Mouse (Mus musculus) erythroblast, embryonic 14.5 days (primary cell): ENCODE measurements around the gene Clic4. TPM values are rescaled to one million over a fixed set of nuclear protein-coding genes. Genes with fewer than 3 reads are reported as not detected.

Experiments
- H3K27me3 ChIP-seq: 2 replicates; pipeline ENCODE4 v1.6.1; 2012; ENCODE audit warnings: inconsistent platforms; ENCODE audit not compliant: control insufficient read depth
- H3K36me3 ChIP-seq: 2 replicates; pipeline ENCODE4 v1.6.1; 2012; ENCODE audit warnings: mild to moderate bottlenecking, inconsistent platforms; ENCODE audit not compliant: control insufficient read depth
- H3K4me1 ChIP-seq: 2 replicates; pipeline ENCODE4 v1.6.1; 2012; ENCODE audit warnings: inconsistent platforms; ENCODE audit not compliant: control insufficient read depth
- H3K4me3 ChIP-seq: replicated peaks from 2 replicates; pipeline ENCODE3; 2012; ENCODE audit warnings: moderate library complexity, mild to moderate bottlenecking, inconsistent platforms
- H3K9me3 ChIP-seq: 2 replicates; pipeline ENCODE4 v1.6.1; 2012; ENCODE audit warnings: low read length, inconsistent platforms, mixed read lengths; ENCODE audit not compliant: control insufficient read depth
- GATA1 ChIP-seq: IDR thresholded peaks from 2 replicates; pipeline ENCODE4 v1.6.1; 2012; ENCODE audit warnings: low read length, inconsistent platforms, mixed read lengths
- TAL1 ChIP-seq: IDR thresholded peaks from 3 replicates; pipeline ENCODE4 v1.6.1; 2012; ENCODE audit warnings: low read length, inconsistent platforms, mixed read lengths
- polyA plus RNA-seq: library from polyadenylated mRNA; stranded (reverse); fragments of >175 nt; gene quantifications from 2 replicates; pipeline ENCODE4 v1.2.3, GENCODE M21; 2012

The Clic4 gene
- polyA plus RNA-seq, 1 experiment, result 3.8 TPM

GRCm38 (mm10) chr4:135231543-135231942, 41.1 kb downstream of the Clic4 start:
- H3K4me3 ChIP-seq, result no peak overlapping the region
- H3K4me1 ChIP-seq, result peaks cover 5% of the 10 kb centered on the region; the same call in 1 of the 2 replicates
- TF ChIP-seq TAL1 (no peak), GATA1 (no peak)
- H3K27me3 ChIP-seq, result no peaks in the 10 kb centered on the region
- H3K9me3 ChIP-seq, result no peaks in the 10 kb centered on the region
- H3K36me3 ChIP-seq, result peaks cover 86% of the 10 kb centered on the region

- H3K4me1 ChIP-seq, result peaks cover 5% of the 10 kb centered on the region; the same call in 1 of the 2 replicates
- peaks cover 86% of the 10 kb centered on the region for H3K36me3 ChIP-seq
These were observed 41.5 kb downstream of the Clic4 start for GRCm38 (mm10) chr4:135231136-135231535.

GRCm38 (mm10) chr4:135230661-135231060, 42.0 kb downstream of the Clic4 start:
- no peaks in the 10 kb centered on the region for H3K27me3 ChIP-seq
- no peak for TF ChIP-seq TAL1
- TF ChIP-seq GATA1, result no peak
- peaks cover 4% of the 10 kb centered on the region; the same call in 1 of the 2 replicates for H3K4me1 ChIP-seq
- no peak overlapping the region for H3K4me3 ChIP-seq
- peaks cover 86% of the 10 kb centered on the region for H3K36me3 ChIP-seq
- no peaks in the 10 kb centered on the region for H3K9me3 ChIP-seq

More at GRCm38 (mm10) chr4:135231136-135231535, 41.5 kb downstream of the Clic4 start:
- TF ChIP-seq TAL1 (no peak), GATA1 (no peak)
- no peak overlapping the region for H3K4me3 ChIP-seq
- H3K9me3 ChIP-seq, result no peaks in the 10 kb centered on the region
- H3K27me3 ChIP-seq, result no peaks in the 10 kb centered on the region

- no peak for TF ChIP-seq GATA1
- no peak for TF ChIP-seq TAL1
- peaks cover 86% of the 10 kb centered on the region for H3K36me3 ChIP-seq
- H3K4me3 ChIP-seq, result no peak overlapping the region
- no peaks in the 10 kb centered on the region for H3K27me3 ChIP-seq
- no peaks in the 10 kb centered on the region for H3K9me3 ChIP-seq
- H3K4me1 ChIP-seq, result peaks cover 3% of the 10 kb centered on the region; the same call in 1 of the 2 replicates
These were observed 42.7 kb downstream of the Clic4 start for GRCm38 (mm10) chr4:135229871-135230270.

GRCm38 (mm10) chr4:135228136-135228535, 44.5 kb downstream of the Clic4 start:
- no peak for TF ChIP-seq TAL1
- TF ChIP-seq GATA1, result no peak
- Histone ChIP-seq H3K4me1 (peaks cover 3% of the 10 kb centered on the region; the same call in 1 of the 2 replicates), H3K9me3 (no peaks in the 10 kb centered on the region), H3K36me3 (peaks cover 86% of the 10 kb centered on the region), H3K27me3 (no peaks in the 10 kb centered on the region), H3K4me3 (no peak overlapping the region)

- Histone ChIP-seq H3K4me3 (no peak overlapping the region), H3K9me3 (no peaks in the 10 kb centered on the region), H3K4me1 (peaks cover 2% of the 10 kb centered on the region; the same call in 1 of the 2 replicates), H3K36me3 (peaks cover 89% of the 10 kb centered on the region), H3K27me3 (no peaks in the 10 kb centered on the region)
- TF ChIP-seq GATA1 (no peak), TAL1 (no peak)
These were observed 46.5 kb downstream of the Clic4 start for GRCm38 (mm10) chr4:135226008-135226667.

GRCm38 (mm10) chr4:135223808-135224207, 48.8 kb downstream of the Clic4 start:
- H3K36me3 ChIP-seq, result peaks cover 92% of the 10 kb centered on the region
- H3K27me3 ChIP-seq, result no peaks in the 10 kb centered on the region
- H3K4me3 ChIP-seq, result no peak overlapping the region
- no peaks in the 10 kb centered on the region for H3K4me1 ChIP-seq
- no peak for TF ChIP-seq TAL1
- TF ChIP-seq GATA1, result no peak
- no peaks in the 10 kb centered on the region for H3K9me3 ChIP-seq

GRCm38 (mm10) chr4:135221632-135222407, 50.8 kb downstream of the Clic4 start:
- no peak for TF ChIP-seq GATA1
- TF ChIP-seq TAL1, result no peak
- no peaks in the 10 kb centered on the region for H3K4me1 ChIP-seq
- H3K36me3 ChIP-seq, result peaks cover 99% of the 10 kb centered on the region
- no peaks in the 10 kb centered on the region for H3K9me3 ChIP-seq
- no peak overlapping the region for H3K4me3 ChIP-seq
- H3K27me3 ChIP-seq, result no peaks in the 10 kb centered on the region

GRCm38 (mm10) chr4:135220641-135221040, 52.0 kb downstream of the Clic4 start:
- no peak for TF ChIP-seq TAL1
- no peak for TF ChIP-seq GATA1
- Histone ChIP-seq H3K4me1 (no peaks in the 10 kb centered on the region), H3K27me3 (no peaks in the 10 kb centered on the region), H3K9me3 (no peaks in the 10 kb centered on the region), H3K4me3 (no peak overlapping the region), H3K36me3 (peaks cover 99% of the 10 kb centered on the region)
